In the genomic region with DNA sequence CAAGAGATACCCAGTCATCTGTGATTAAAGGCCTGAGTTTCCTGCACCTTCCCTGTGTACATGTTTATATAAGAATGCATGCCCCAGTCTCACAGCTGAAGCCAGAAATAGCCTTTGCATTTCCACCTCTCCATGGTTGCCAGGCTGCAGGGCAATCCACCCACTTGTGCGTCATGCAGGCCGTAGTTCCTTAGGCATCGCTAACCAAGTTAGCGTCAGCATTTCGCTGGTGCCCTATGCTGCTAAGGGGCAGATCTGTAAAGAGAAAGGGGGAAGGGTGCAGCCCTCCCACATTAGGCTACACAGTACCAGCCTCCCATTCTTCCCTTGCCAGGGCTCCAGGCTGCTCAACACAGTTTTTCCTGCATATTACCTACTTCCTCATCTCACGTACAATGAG, we compare ENCODE assay signal across 9 mouse cellular contexts.
DNase-seq lines count a peak whose midpoint lies in the region; ATAC-seq and TF ChIP-seq lines count a peak whose summit lies in the region.
"Had no signal": no experiment of that assay in that cellular context is flagged by ENCODE, and none has a peak within 500 bp of the region (broad histone marks: within the 10 kb centered on the region; RNA-seq: fewer than 3 reads in every experiment).

No protein-coding gene starts in this region.

- H3K27me3 ChIP-seq in hindbrain, postnatal 0 days (ENCODE audit: insufficient read depth, low read length): no peaks in the 10 kb centered on the region
- no peaks in the 10 kb centered on the region for H3K27me3 ChIP-seq in hindbrain, embryonic 14.5 days (ENCODE audit: control insufficient read depth, insufficient read depth, low read length)
- H3K27me3 ChIP-seq: hindbrain, embryonic 13.5 days had no signal

- H3K4me1 ChIP-seq in hindbrain, postnatal 0 days (ENCODE audit: insufficient read depth, low read length): no peaks in the 10 kb centered on the region
- no peaks in the 10 kb centered on the region for H3K4me1 ChIP-seq in hindbrain, embryonic 14.5 days (replicated peaks; ENCODE audit: control insufficient read depth, insufficient read depth, low read length)

- no peak for ATAC-seq in hindbrain, postnatal 0 days
- no peak for ATAC-seq in hindbrain, embryonic 14.5 days (ENCODE audit: low FRiP score)
- no peak for ATAC-seq in CD4-positive, CD25-positive, alpha-beta regulatory T cell, adult 4 months

- H3K4me2 ChIP-seq in hindbrain, postnatal 0 days (ENCODE audit: low read depth, low read length): no peak overlapping the region
- H3K4me2 ChIP-seq in hindbrain, embryonic 14.5 days (replicated peaks): no peak overlapping the region
- H3K4me2 ChIP-seq: hindbrain, embryonic 13.5 days had no signal

- H3K36me3 ChIP-seq in hindbrain, postnatal 0 days (ENCODE audit: insufficient read depth, low read length): no peaks in the 10 kb centered on the region
- H3K36me3 ChIP-seq in hindbrain, embryonic 14.5 days (replicated peaks; ENCODE audit: control insufficient read depth, insufficient read depth): no peaks in the 10 kb centered on the region
- H3K36me3 ChIP-seq: hindbrain, embryonic 13.5 days had no signal

- H3K27ac ChIP-seq in hindbrain, postnatal 0 days: no peak overlapping the region
- H3K27ac ChIP-seq in hindbrain, embryonic 14.5 days: no peak overlapping the region
- H3K27ac ChIP-seq: hindbrain, embryonic 13.5 days had no signal

- intact Hi-C loops in gastrocnemius, postnatal 14 days (cut with DNase I; ENCODE audit: low total_unique reads): no loop called here

- H3K9me3 ChIP-seq in hindbrain, postnatal 0 days (ENCODE audit: low read length): no peaks in the 10 kb centered on the region
- no peaks in the 10 kb centered on the region for H3K9me3 ChIP-seq in hindbrain, embryonic 14.5 days (ENCODE audit: control insufficient read depth, low read length)
- H3K9me3 ChIP-seq: hindbrain, embryonic 13.5 days had no signal

- no peak for TF ChIP-seq CTCF in hindbrain, postnatal 0 days (IDR thresholded peaks at IDR 0.05; ENCODE audit: low read depth)

- 30% methylated on average over 6 of the region's 6 CpGs for WGBS in hindbrain, postnatal 0 days
- WGBS in hindbrain, embryonic 14.5 days: 41% methylated on average over 6 of the region's 6 CpGs

- peak; percentile 10 for DNase-seq in hindbrain, postnatal 0 days (ENCODE audit: low spot score)
- no peak for DNase-seq in hindbrain, embryonic 14.5 days (ENCODE audit: low spot score)
- DNase-seq in brain, adult 2 months (ENCODE audit: low read depth, low spot score): peak; percentile 92
- peak; percentile 23 to 52 for DNase-seq in heart, adult 9 months (ENCODE audit: low spot score in 2 of 2)
- DNase-seq in left cerebral cortex, adult 9 months (ENCODE audit: low spot score in 2 of 2): peak; percentile 60 to 66
- no peak for DNase-seq in gastrocnemius, postnatal 14 days
- DNase-seq in thymus, postnatal 36 days: no peak

- H3K9ac ChIP-seq in hindbrain, postnatal 0 days (replicated peaks; ENCODE audit: low read length): no peak overlapping the region
- no peak overlapping the region for H3K9ac ChIP-seq in hindbrain, embryonic 14.5 days
- H3K9ac ChIP-seq: hindbrain, embryonic 13.5 days had no signal

- H3K4me3 ChIP-seq in hindbrain, postnatal 0 days (ENCODE audit: low read length): no peak overlapping the region
- no peak overlapping the region for H3K4me3 ChIP-seq in hindbrain, embryonic 14.5 days (replicated peaks; ENCODE audit: low read length)
- H3K4me3 ChIP-seq: hindbrain, embryonic 13.5 days had no signal

Comparison
In these comparisons a context has a peak if more than half of its experiments do, and no peak if none do; other contexts are left out.
1. DNase-seq: peak in hindbrain, postnatal 0 days (single experiment), brain, adult 2 months (single experiment), heart, adult 9 months (2 of 2) and left cerebral cortex, adult 9 months (2 of 2); none in hindbrain, embryonic 14.5 days (single experiment), gastrocnemius, postnatal 14 days (single experiment) and thymus, postnatal 36 days (0 of 2).